Mouse (Mus musculus): Measurements from ENCODE around the gene Msh4. TPM values are rescaled to one million over a fixed set of nuclear protein-coding genes. Genes with fewer than 3 reads are reported as not detected.
"Not testable (repeated sequence)": the region's sequence is repeated elsewhere in the genome, so short reads cannot be mapped to it uniquely, and the experiment has no call there.

Msh4 gene
- total and polyA plus RNA-seq, 2 experiments: 0.09 TPM; not detected in 1

DNA sequence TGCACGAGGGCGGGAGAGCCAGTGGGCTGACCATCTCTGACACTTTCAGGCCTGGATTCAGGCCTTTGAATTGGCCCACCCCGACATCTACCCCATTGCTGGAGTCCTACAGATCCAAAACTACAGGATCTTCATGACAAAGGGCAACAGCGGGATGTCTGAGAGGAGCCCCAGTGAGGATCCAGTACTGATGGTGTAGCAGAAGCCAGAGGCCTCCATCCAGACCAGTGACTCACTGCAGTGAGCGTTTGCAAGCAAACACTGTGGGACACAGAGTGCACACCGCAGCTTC is 73.3 kb downstream of the Msh4 start:
- WGBS: 86% methylated on average over 6 of the region's 6 CpGs
- H3K9ac ChIP-seq (ENCODE audit: low read depth, low read length): no peak overlapping the region
- no peaks in the 10 kb centered on the region for H3K36me3 ChIP-seq (ENCODE audit: control insufficient read depth, insufficient read depth, low read length)
- no peak overlapping the region for H3K27ac ChIP-seq (replicated peaks; ENCODE audit: insufficient read depth, low read depth, low read length)
- H3K4me3 ChIP-seq (ENCODE audit: insufficient read depth, low read depth, low read length): no peak overlapping the region
- no peak for DNase-seq (ENCODE audit: extremely low read depth, low read depth, low spot score)
- TF ChIP-seq CTCF (IDR thresholded peaks at IDR 0.05; ENCODE audit: low read depth, low read length) (no peak), POLR2A (IDR thresholded peaks at IDR 0.05; ENCODE audit: extremely low read depth, insufficient read depth, low read length) (no peak)
- no peaks in the 10 kb centered on the region for H3K4me1 ChIP-seq (ENCODE audit: control insufficient read depth, insufficient read depth, low read length)
- no peaks in the 10 kb centered on the region for H3K27me3 ChIP-seq (ENCODE audit: control insufficient read depth, insufficient read depth, low read length)
- H3K79me2 ChIP-seq (ENCODE audit: control insufficient read depth, insufficient read depth, low read length): no peaks in the 10 kb centered on the region

GRCm38 (mm10) chr3:153831873-153832653 is 73.9 kb downstream of the Msh4 start:
- no peaks in the 10 kb centered on the region for H3K79me2 ChIP-seq (ENCODE audit: control insufficient read depth, insufficient read depth, low read length)
- no peak overlapping the region for H3K9ac ChIP-seq (ENCODE audit: low read depth, low read length)
- H3K27me3 ChIP-seq (ENCODE audit: control insufficient read depth, insufficient read depth, low read length): no peaks in the 10 kb centered on the region
- WGBS: 90% methylated on average over 4 of the region's 4 CpGs
- H3K27ac ChIP-seq (replicated peaks; ENCODE audit: insufficient read depth, low read depth, low read length): no peak overlapping the region
- no peak for TF ChIP-seq CTCF (IDR thresholded peaks at IDR 0.05; ENCODE audit: low read depth, low read length)
- TF ChIP-seq POLR2A (IDR thresholded peaks at IDR 0.05; ENCODE audit: extremely low read depth, insufficient read depth, low read length): no peak
- H3K4me1 ChIP-seq (ENCODE audit: control insufficient read depth, insufficient read depth, low read length): no peaks in the 10 kb centered on the region
- H3K36me3 ChIP-seq (ENCODE audit: control insufficient read depth, insufficient read depth, low read length): no peaks in the 10 kb centered on the region
- no peak overlapping the region for H3K4me3 ChIP-seq (ENCODE audit: insufficient read depth, low read depth, low read length)
- no peak for DNase-seq (ENCODE audit: extremely low read depth, low read depth, low spot score)

DNA sequence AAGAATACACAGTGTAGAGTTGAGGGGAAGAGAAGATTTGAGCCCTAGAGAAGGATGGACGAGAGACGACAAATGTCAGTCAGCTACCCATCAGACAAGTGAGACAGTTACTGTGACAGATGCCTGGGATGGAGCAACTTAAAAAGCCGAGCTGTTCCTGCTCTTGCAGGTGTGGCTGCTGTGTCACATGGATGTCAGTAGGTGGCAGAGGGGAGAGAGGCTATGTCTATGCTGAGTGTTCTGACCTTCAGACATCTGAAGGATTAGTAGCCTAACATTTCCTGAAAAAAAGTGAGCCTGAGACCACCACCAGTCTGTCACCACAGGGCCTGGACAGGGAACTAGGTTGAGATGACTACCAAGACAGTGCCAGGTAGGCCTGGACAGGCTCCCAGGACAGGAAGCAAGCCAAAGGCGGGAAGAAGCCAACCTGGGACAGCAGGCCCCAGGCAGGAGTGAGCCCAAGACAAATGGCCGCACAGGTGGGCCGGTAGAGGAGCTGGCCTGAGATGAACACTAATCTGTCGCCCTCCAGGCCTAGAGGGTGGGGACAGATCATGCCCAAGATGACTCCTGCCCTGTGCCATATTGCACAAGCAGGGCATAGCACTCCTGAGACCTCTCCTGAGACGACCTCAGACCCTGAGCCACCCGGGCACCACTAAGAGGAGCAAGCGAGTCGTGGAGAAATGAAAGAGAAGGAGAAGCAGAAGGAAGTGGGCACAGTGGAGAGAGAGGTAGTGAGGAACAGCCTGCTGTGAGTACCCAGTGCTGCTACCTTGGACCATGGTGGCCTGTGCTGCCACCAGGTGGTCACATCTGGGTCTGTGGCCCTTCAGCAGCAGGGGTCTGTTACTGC is 74.7 kb downstream of the Msh4 start:
- no peak overlapping the region for H3K9ac ChIP-seq (ENCODE audit: low read depth, low read length)
- peak; percentile 19; the same call in 1 of the 2 replicates for TF ChIP-seq CTCF (IDR thresholded peaks at IDR 0.05; ENCODE audit: low read depth, low read length)
- no peak for TF ChIP-seq POLR2A (IDR thresholded peaks at IDR 0.05; ENCODE audit: extremely low read depth, insufficient read depth, low read length)
- H3K4me1 ChIP-seq (ENCODE audit: control insufficient read depth, insufficient read depth, low read length): no peaks in the 10 kb centered on the region
- no peaks in the 10 kb centered on the region for H3K79me2 ChIP-seq (ENCODE audit: control insufficient read depth, insufficient read depth, low read length)
- H3K27me3 ChIP-seq (ENCODE audit: control insufficient read depth, insufficient read depth, low read length): no peaks in the 10 kb centered on the region
- WGBS: 81% methylated on average over 11 of the region's 11 CpGs
- no peak overlapping the region for H3K4me3 ChIP-seq (ENCODE audit: insufficient read depth, low read depth, low read length)
- no peak for DNase-seq (ENCODE audit: extremely low read depth, low read depth, low spot score)
- H3K27ac ChIP-seq (replicated peaks; ENCODE audit: insufficient read depth, low read depth, low read length): no peak overlapping the region
- no peaks in the 10 kb centered on the region for H3K36me3 ChIP-seq (ENCODE audit: control insufficient read depth, insufficient read depth, low read length)

DNA sequence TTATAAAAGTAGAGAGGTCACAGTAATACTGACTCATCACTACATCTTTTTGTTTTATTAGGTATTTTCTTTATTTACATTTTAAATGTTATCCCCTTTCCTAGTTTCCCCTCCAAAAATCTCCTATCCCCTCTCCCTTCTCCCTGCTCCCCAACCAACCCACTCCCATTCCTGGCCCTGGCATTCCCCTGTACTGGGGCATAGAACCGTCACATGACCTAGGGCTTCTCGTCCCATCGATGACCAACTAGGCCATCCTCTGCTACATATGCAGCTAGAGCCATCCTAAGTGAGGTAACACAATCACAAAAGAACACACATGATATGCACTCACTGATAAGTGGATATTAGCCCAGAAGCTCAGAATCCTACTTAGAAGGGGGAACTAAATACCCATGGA is 76.2 kb downstream of the Msh4 start:
- H3K27ac ChIP-seq (replicated peaks; ENCODE audit: insufficient read depth, low read depth, low read length); H3K79me2 ChIP-seq (ENCODE audit: control insufficient read depth, insufficient read depth, low read length); H3K4me3 ChIP-seq (ENCODE audit: insufficient read depth, low read depth, low read length); H3K9ac ChIP-seq (ENCODE audit: low read depth, low read length); H3K36me3 ChIP-seq (ENCODE audit: control insufficient read depth, insufficient read depth, low read length); H3K27me3 ChIP-seq (ENCODE audit: control insufficient read depth, insufficient read depth, low read length); H3K4me1 ChIP-seq (ENCODE audit: control insufficient read depth, insufficient read depth, low read length); DNase-seq (ENCODE audit: extremely low read depth, low read depth, low spot score): not testable (repeated sequence)
- 94% methylated on average over 3 of the region's 3 CpGs for WGBS

GRCm38 (mm10) chr3:153826616-153827015 is 79.3 kb downstream of the Msh4 start:
- TF ChIP-seq CTCF (IDR thresholded peaks at IDR 0.05; ENCODE audit: low read depth, low read length) (no peak), POLR2A (IDR thresholded peaks at IDR 0.05; ENCODE audit: extremely low read depth, insufficient read depth, low read length) (no peak)
- no peaks in the 10 kb centered on the region for H3K79me2 ChIP-seq (ENCODE audit: control insufficient read depth, insufficient read depth, low read length)
- WGBS: 34% methylated on average over 6 of the region's 6 CpGs
- H3K4me1 ChIP-seq (ENCODE audit: control insufficient read depth, insufficient read depth, low read length): no peaks in the 10 kb centered on the region
- no peak overlapping the region for H3K4me3 ChIP-seq (ENCODE audit: insufficient read depth, low read depth, low read length)
- no peak overlapping the region for H3K9ac ChIP-seq (ENCODE audit: low read depth, low read length)
- peak; percentile 26 for DNase-seq (ENCODE audit: extremely low read depth, low read depth, low spot score)
- H3K36me3 ChIP-seq (ENCODE audit: control insufficient read depth, insufficient read depth, low read length): no peaks in the 10 kb centered on the region
- H3K27me3 ChIP-seq (ENCODE audit: control insufficient read depth, insufficient read depth, low read length): no peaks in the 10 kb centered on the region
- H3K27ac ChIP-seq (replicated peaks; ENCODE audit: insufficient read depth, low read depth, low read length): no peak overlapping the region

DNA sequence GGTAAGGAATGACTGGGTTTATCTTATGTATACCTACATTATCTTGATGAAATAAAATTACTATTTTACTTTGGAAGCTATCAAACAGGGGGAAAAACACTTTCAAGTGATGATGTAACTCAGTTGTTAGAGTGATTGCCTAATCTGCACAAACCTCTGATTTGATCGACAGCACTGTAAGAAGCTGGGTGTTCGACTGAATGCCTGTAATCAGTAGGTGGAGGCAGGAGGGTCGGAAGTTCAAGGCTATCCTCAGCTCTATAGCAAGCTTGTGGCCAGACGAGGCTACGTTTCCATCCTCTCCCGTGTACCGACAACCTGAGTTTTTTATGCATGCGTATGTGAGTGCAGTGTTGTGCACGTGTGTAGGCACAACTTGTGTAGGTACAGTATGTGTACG is 80.7 kb downstream of the Msh4 start:
- no peak overlapping the region for H3K27ac ChIP-seq (replicated peaks; ENCODE audit: insufficient read depth, low read depth, low read length)
- H3K27me3 ChIP-seq (ENCODE audit: control insufficient read depth, insufficient read depth, low read length): no peaks in the 10 kb centered on the region
- no peaks in the 10 kb centered on the region for H3K4me1 ChIP-seq (ENCODE audit: control insufficient read depth, insufficient read depth, low read length)
- 57% methylated on average over 10 of the region's 10 CpGs for WGBS
- no peak for TF ChIP-seq CTCF (IDR thresholded peaks at IDR 0.05; ENCODE audit: low read depth, low read length)
- no peaks in the 10 kb centered on the region for H3K79me2 ChIP-seq (ENCODE audit: control insufficient read depth, insufficient read depth, low read length)
- DNase-seq (ENCODE audit: extremely low read depth, low read depth, low spot score): no peak
- no peak overlapping the region for H3K9ac ChIP-seq (ENCODE audit: low read depth, low read length)
- H3K36me3 ChIP-seq (ENCODE audit: control insufficient read depth, insufficient read depth, low read length): no peaks in the 10 kb centered on the region
- no peak overlapping the region for H3K4me3 ChIP-seq (ENCODE audit: insufficient read depth, low read depth, low read length)
